8 mouse cellular contexts compared by ENCODE assay signal in the genomic region with DNA sequence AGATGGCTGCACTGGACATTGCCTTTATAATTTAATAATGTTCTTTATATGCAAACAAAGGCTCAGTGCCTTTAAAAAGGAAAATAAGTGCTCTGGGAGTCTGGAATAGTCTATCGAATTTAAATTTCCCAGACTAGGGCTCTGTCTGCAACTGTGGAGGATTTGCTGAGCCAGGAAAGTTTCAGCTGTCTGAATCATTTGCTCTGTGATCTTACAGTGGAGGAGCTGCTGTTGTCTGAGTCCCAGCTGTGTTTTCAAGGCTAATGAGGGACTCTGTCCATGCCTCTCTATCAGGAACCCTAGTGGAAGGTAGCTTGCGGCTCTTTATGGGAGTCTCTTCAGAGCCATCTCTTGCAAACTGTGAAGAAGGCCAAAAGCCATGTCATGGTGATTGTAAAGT. TPM values are rescaled to one million over a fixed set of nuclear protein-coding genes. Genes with fewer than 3 reads are reported as not detected.
A peak's percentile ranks its signal among the peaks of the same experiment; 100 is the strongest.
DNase-seq lines count a peak whose midpoint lies in the region; ATAC-seq and TF ChIP-seq lines count a peak whose summit lies in the region.
"Not testable (repeated sequence)": the region's sequence is repeated elsewhere in the genome, so short reads cannot be mapped to it uniquely, and the experiment has no call there.

No protein-coding gene starts in this region.

- not testable (repeated sequence) for ATAC-seq in forebrain, embryonic 11.5 days (replicated peaks; ENCODE audit: low FRiP score); heart, embryonic 15.5 days (replicated peaks; ENCODE audit: insufficient number of reproducible peaks, insufficient read depth, low FRiP score, low read depth); intestine, embryonic 16.5 days; limb, embryonic 15.5 days (ENCODE audit: insufficient number of reproducible peaks, low FRiP score, low TSS enrichment, low read depth); neural tube, embryonic 13.5 days (ENCODE audit: low read depth)

- H3K27me3 ChIP-seq in E14TG2a.4 (ENCODE audit: insufficient read depth, low read length); forebrain, embryonic 11.5 days (ENCODE audit: control insufficient read depth, insufficient read depth, low read length); heart, embryonic 15.5 days; intestine, embryonic 16.5 days (replicated peaks; ENCODE audit: control insufficient read depth, insufficient read depth, low read length); limb, embryonic 15.5 days; neural tube, embryonic 13.5 days: not testable (repeated sequence)

- not testable (repeated sequence) for H3K27ac ChIP-seq in forebrain, embryonic 11.5 days (ENCODE audit: low read depth, low read length); intestine, embryonic 16.5 days (ENCODE audit: low read length); limb, embryonic 15.5 days; neural tube, embryonic 13.5 days (replicated peaks)
- H3K27ac ChIP-seq in heart, embryonic 15.5 days, result peak overlapping the region; percentile 61; the same call in 1 of the 2 replicates

- H3K4me2 ChIP-seq in forebrain, embryonic 11.5 days (ENCODE audit: low read depth, low read length, severe bottlenecking), result peak overlapping the region; percentile 51
- H3K4me2 ChIP-seq in heart, embryonic 15.5 days, result peak overlapping the region; percentile 60
- H3K4me2 ChIP-seq in intestine, embryonic 16.5 days (ENCODE audit: low read depth, low read length), result peak overlapping the region; percentile 46
- H3K4me2 ChIP-seq in limb, embryonic 15.5 days, result peak overlapping the region; percentile 43
- H3K4me2 ChIP-seq in neural tube, embryonic 13.5 days, result peak overlapping the region; percentile 58

- TF ChIP-seq CTCF in E14TG2a.4 (conservative IDR thresholded peaks at IDR 0.05; ENCODE audit: low read length), result not testable (repeated sequence)

- H3K4me1 ChIP-seq in E14TG2a.4 (replicated peaks; ENCODE audit: low read depth, low read length); forebrain, embryonic 11.5 days (replicated peaks; ENCODE audit: control insufficient read depth, insufficient read depth, low read length); heart, embryonic 15.5 days (replicated peaks); intestine, embryonic 16.5 days (ENCODE audit: control insufficient read depth, insufficient read depth, low read length); limb, embryonic 15.5 days; neural tube, embryonic 13.5 days (replicated peaks): not testable (repeated sequence)

- H3K9me3 ChIP-seq in E14TG2a.4 (ENCODE audit: low read length); forebrain, embryonic 11.5 days (ENCODE audit: control insufficient read depth, low read length); heart, embryonic 15.5 days (replicated peaks); intestine, embryonic 16.5 days (ENCODE audit: control insufficient read depth, low read length); limb, embryonic 15.5 days; neural tube, embryonic 13.5 days: not testable (repeated sequence)

- peak overlapping the region; percentile 86 for H3K4me3 ChIP-seq in E14TG2a.4 (replicated peaks; ENCODE audit: low read length)
- peak overlapping the region; percentile 56 for H3K4me3 ChIP-seq in forebrain, embryonic 11.5 days (ENCODE audit: low read depth, low read length)
- peak overlapping the region; percentile 70 for H3K4me3 ChIP-seq in heart, embryonic 15.5 days
- peak overlapping the region; percentile 60 for H3K4me3 ChIP-seq in intestine, embryonic 16.5 days (ENCODE audit: low read length)
- peak overlapping the region; percentile 56 for H3K4me3 ChIP-seq in limb, embryonic 15.5 days
- peak overlapping the region; percentile 59 for H3K4me3 ChIP-seq in neural tube, embryonic 13.5 days

- H3K36me3 ChIP-seq in E14TG2a.4 (ENCODE audit: insufficient read depth, low read length); forebrain, embryonic 11.5 days (ENCODE audit: control insufficient read depth, insufficient read depth, low read length); heart, embryonic 15.5 days; intestine, embryonic 16.5 days (ENCODE audit: control insufficient read depth, insufficient read depth, low read length); limb, embryonic 15.5 days; neural tube, embryonic 13.5 days: not testable (repeated sequence)

- WGBS in forebrain, embryonic 11.5 days, result 16% methylated on average over 2 of the region's 2 CpGs
- 12% methylated on average over 2 of the region's 2 CpGs for WGBS in heart, embryonic 15.5 days
- 4% methylated on average over 2 of the region's 2 CpGs for WGBS in intestine, embryonic 16.5 days
- whole genome bisulfite sequencing in limb, embryonic 15.5 days, result 16% methylated on average over 2 of the region's 2 CpGs
- 9% methylated on average over 2 of the region's 2 CpGs for WGBS in neural tube, embryonic 13.5 days

- peak overlapping the region; percentile 64; the same call in 1 of the 2 replicates for H3K9ac ChIP-seq in forebrain, embryonic 11.5 days (ENCODE audit: low read length)
- peak overlapping the region; percentile 66 for H3K9ac ChIP-seq in heart, embryonic 15.5 days
- peak overlapping the region; percentile 70 for H3K9ac ChIP-seq in intestine, embryonic 16.5 days (ENCODE audit: low read depth, low read length)
- not testable (repeated sequence) for H3K9ac ChIP-seq in limb, embryonic 15.5 days
- peak overlapping the region; percentile 73 for H3K9ac ChIP-seq in neural tube, embryonic 13.5 days

- peak; percentile 6 for DNase-seq in brain, adult 2 months (ENCODE audit: low read depth, low spot score)
- not testable (repeated sequence) for DNase-seq in forebrain, embryonic 11.5 days (ENCODE audit: low spot score)
- peak; percentile 14 to 39 for DNase-seq in lung, postnatal 4 days

RNA-seq across cellular contexts. Expression of a gene that starts 0.8 kb away (rescaled TPM):
- 13.2 and 16.4 TPM in 2 replicates for polyA plus RNA-seq in forebrain, embryonic 11.5 days (2014; fragmentation: Nextera tagmentation; extraction: Ambion mirVana)
- polyA plus RNA-seq in heart, embryonic 15.5 days (2015; fragmentation: Nextera tagmentation; extraction: Ambion mirVana), result 13.8 and 14.7 TPM in 2 replicates
- polyA plus RNA-seq in intestine, embryonic 16.5 days (2015; fragmentation: Nextera tagmentation; extraction: Ambion mirVana), result 11.3 and 13.3 TPM in 2 replicates
- polyA plus RNA-seq in limb, embryonic 15.5 days (2015; fragmentation: Nextera tagmentation; extraction: Ambion mirVana), result 8.9 and 10.3 TPM in 2 replicates
- 8.4 and 9.7 TPM in 2 replicates for polyA plus RNA-seq in neural tube, embryonic 13.5 days (2015; fragmentation: Nextera tagmentation; extraction: Ambion mirVana)

RNA-seq across cellular contexts. Expression of a gene that starts 54.4 kb away (rescaled TPM):
- polyA plus RNA-seq in forebrain, embryonic 11.5 days (2014; fragmentation: Nextera tagmentation; extraction: Ambion mirVana), result 15.3 and 19.7 TPM in 2 replicates
- 11.1 and 12.5 TPM in 2 replicates for polyA plus RNA-seq in heart, embryonic 15.5 days (2015; fragmentation: Nextera tagmentation; extraction: Ambion mirVana)
- polyA plus RNA-seq in intestine, embryonic 16.5 days (2015; fragmentation: Nextera tagmentation; extraction: Ambion mirVana), result 15.1 and 16.2 TPM in 2 replicates
- polyA plus RNA-seq in limb, embryonic 15.5 days (2015; fragmentation: Nextera tagmentation; extraction: Ambion mirVana), result 14.2 and 15.8 TPM in 2 replicates
- polyA plus RNA-seq in neural tube, embryonic 13.5 days (2015; fragmentation: Nextera tagmentation; extraction: Ambion mirVana), result 13.5 and 14.2 TPM in 2 replicates
